Mouse (Mus musculus) embryonic facial prominence, embryonic 13.5 days (tissue): ENCODE measurements at regions not wholly inside any gene's neighbourhood (a gene's known extent, or its start where the extent isn't known, plus 50 kb on each side); places are given as distances from the start of the nearest gene placed in this dataset.

Experiments
- ATAC-seq: fragments of 200-750 bp; cut with Nextera tagmentation; 2 replicates; pipeline ENCODE4 v1.8.0; 2017; ENCODE audit warnings: low read depth; ENCODE audit not compliant: insufficient number of reproducible peaks, insufficient read depth, low FRiP score, low TSS enrichment
- H3K27ac ChIP-seq: fragments of 300-500 bp; sonication (generic); 2 replicates; pipeline ENCODE4 v1.5.1; 2015; ENCODE audit warnings: moderate library complexity, mild to moderate bottlenecking, inconsistent platforms
- H3K27me3 ChIP-seq: fragments of 300-500 bp; sonication (generic); 2 replicates; pipeline ENCODE4 v1.6.1; 2015; ENCODE audit warnings: mild to moderate bottlenecking, inconsistent platforms
- H3K36me3 ChIP-seq: fragments of 300-500 bp; sonication (generic); 2 replicates; pipeline ENCODE4 v1.6.1; 2015; ENCODE audit warnings: mild to moderate bottlenecking, inconsistent platforms
- H3K4me1 ChIP-seq: fragments of 300-500 bp; sonication (generic); 2 replicates; pipeline ENCODE4 v1.6.1; 2015; ENCODE audit warnings: inconsistent platforms
- H3K4me2 ChIP-seq: fragments of 300-500 bp; sonication (generic); 2 replicates; pipeline ENCODE4 v1.6.1; 2015; ENCODE audit warnings: moderate library complexity, mild to moderate bottlenecking, inconsistent platforms
- H3K4me3 ChIP-seq: fragments of 300-500 bp; sonication (generic); 2 replicates; pipeline ENCODE4 v1.5.1; 2015; ENCODE audit warnings: mild to moderate bottlenecking, inconsistent platforms
- H3K9ac ChIP-seq: fragments of 300-500 bp; sonication (generic); 2 replicates; pipeline ENCODE4 v1.6.1; 2015; ENCODE audit warnings: mild to moderate bottlenecking, inconsistent platforms
- H3K9me3 ChIP-seq: fragments of 300-500 bp; sonication (generic); 2 replicates; pipeline ENCODE4 v1.6.1; 2016; ENCODE audit warnings: inconsistent platforms
- WGBS: fragments of 180-500 bp; shearing (Covaris S2); methylation state at CpG from one replicate; pipeline ENCODE4 v1.1.7; 2015; ENCODE audit warnings: mixed read lengths; 5-methylcytosine and 5-hydroxymethylcytosine counted together

DNA sequence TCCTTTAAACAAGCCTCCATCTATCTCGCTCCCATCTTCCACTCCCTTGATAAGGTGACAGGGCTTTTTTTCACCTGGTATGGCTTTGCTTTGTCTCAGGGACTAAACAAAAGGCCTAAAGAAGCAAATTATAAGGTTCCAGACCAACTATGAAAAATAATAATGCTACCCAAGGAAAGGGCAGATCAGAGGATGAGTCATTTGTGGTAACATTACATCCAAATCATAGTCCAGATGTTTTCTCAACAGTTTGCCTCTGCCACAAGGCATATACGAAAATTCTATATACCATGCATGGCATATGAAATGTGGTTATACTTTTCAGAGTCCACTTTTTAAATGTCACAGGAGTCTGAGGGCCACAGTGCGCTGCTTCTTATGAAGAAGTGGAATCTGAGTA lies 302.7 kb downstream of the Lpin1 start:
- no peak overlapping the region for H3K4me2 ChIP-seq
- H3K4me1 ChIP-seq = no peaks in the 10 kb centered on the region
- no peaks in the 10 kb centered on the region for H3K27me3 ChIP-seq
- H3K4me3 ChIP-seq = no peak overlapping the region
- H3K27ac ChIP-seq = no peak overlapping the region
- H3K9ac ChIP-seq = no peak overlapping the region
- H3K36me3 ChIP-seq = no peaks in the 10 kb centered on the region
- WGBS = 77% methylated on average over 3 of the region's 3 CpGs
- ATAC-seq = no peak
- no peaks in the 10 kb centered on the region for H3K9me3 ChIP-seq

DNA sequence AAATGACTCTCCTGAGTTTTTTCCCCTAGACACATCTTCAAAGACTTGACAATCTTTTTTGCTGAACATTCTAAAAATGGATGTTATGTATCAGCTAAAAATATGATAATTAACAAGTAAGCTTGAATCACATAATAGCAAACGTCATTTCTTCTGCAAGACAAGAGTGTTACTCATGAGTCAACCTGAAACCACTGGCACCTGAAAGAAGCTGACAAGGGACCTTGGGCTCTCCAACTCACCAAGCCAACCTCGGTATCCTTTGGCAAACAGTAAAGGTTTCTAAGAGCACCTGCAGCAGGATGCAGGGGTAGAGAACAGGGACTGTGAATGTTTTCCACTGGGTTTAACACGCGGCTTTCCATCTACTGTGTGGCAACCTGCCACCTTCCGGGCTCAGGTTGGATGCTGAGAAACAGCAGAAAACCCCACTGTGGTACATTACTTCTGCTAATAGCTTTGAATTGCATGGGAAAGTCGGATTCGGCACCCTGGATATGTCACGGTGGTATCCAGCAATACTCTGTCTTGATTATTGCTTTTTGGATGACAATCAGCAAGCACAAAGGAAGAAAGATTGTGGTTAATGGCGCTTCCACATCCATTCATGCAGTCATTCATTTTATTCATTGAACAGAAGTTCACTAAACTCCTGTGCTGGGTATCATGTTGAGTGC lies 305.9 kb downstream of the Lpin1 start:
- no peak overlapping the region for H3K27ac ChIP-seq
- H3K36me3 ChIP-seq = no peaks in the 10 kb centered on the region
- H3K9ac ChIP-seq = no peak overlapping the region
- H3K9me3 ChIP-seq = no peaks in the 10 kb centered on the region
- no peaks in the 10 kb centered on the region for H3K27me3 ChIP-seq
- no peaks in the 10 kb centered on the region for H3K4me1 ChIP-seq
- H3K4me2 ChIP-seq = no peak overlapping the region
- no peak overlapping the region for H3K4me3 ChIP-seq
- 86% methylated on average over 9 of the region's 9 CpGs for WGBS
- ATAC-seq = no peak

DNA sequence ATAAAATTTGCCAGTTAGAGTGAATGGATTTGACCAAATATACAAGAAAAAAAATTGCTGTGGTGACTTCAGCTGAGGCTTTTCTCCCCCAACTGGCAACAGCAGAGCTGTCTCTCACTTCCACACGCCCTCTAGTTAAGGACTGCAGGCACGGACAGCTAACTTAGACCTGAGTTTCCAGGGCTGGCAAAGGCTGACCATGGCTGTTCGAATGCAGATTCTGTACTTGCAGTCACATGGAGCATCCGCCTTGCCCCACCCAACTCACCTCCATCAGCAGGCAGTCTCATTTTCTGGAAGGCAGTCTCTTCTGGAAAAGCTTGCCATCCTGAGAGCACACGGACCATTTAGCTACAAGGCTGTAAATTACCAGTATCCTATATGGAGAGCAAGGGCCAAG lies 325.7 kb downstream of the Lpin1 start:
- H3K9ac ChIP-seq = no peak overlapping the region
- H3K4me2 ChIP-seq = no peak overlapping the region
- H3K27ac ChIP-seq = no peak overlapping the region
- H3K27me3 ChIP-seq = no peaks in the 10 kb centered on the region
- no peaks in the 10 kb centered on the region for H3K4me1 ChIP-seq
- 82% methylated on average over 5 of the region's 5 CpGs for WGBS
- no peak for ATAC-seq
- no peak overlapping the region for H3K4me3 ChIP-seq
- H3K9me3 ChIP-seq = no peaks in the 10 kb centered on the region
- H3K36me3 ChIP-seq = no peaks in the 10 kb centered on the region

DNA sequence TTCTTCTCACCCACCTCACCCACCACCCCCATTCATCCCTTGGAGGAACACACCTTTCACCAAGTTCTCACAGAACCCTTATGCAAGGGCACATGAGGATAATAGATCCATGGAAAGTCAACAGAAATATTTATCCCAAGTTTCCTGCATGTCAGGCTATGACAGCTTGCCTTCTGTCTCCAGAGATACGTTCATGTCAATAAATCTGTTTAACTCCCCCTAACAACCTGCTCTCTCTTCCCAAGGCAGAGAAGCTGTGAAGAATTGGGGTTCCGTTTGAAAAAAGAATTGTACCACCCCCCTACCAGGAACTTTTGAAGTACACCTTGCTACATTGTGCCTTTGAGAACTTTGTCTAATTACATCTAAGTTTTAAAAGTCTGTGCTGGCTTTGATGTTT lies 331.6 kb downstream of the Lpin1 start:
- Histone ChIP-seq H3K27me3 (no peaks in the 10 kb centered on the region), H3K36me3 (no peaks in the 10 kb centered on the region), H3K9me3 (no peaks in the 10 kb centered on the region), H3K9ac (no peak overlapping the region), H3K4me1 (no peaks in the 10 kb centered on the region), H3K4me3 (no peak overlapping the region), H3K4me2 (no peak overlapping the region), H3K27ac (no peak overlapping the region)
- WGBS = 82% methylated on average over 2 of the region's 2 CpGs
- ATAC-seq = no peak

DNA sequence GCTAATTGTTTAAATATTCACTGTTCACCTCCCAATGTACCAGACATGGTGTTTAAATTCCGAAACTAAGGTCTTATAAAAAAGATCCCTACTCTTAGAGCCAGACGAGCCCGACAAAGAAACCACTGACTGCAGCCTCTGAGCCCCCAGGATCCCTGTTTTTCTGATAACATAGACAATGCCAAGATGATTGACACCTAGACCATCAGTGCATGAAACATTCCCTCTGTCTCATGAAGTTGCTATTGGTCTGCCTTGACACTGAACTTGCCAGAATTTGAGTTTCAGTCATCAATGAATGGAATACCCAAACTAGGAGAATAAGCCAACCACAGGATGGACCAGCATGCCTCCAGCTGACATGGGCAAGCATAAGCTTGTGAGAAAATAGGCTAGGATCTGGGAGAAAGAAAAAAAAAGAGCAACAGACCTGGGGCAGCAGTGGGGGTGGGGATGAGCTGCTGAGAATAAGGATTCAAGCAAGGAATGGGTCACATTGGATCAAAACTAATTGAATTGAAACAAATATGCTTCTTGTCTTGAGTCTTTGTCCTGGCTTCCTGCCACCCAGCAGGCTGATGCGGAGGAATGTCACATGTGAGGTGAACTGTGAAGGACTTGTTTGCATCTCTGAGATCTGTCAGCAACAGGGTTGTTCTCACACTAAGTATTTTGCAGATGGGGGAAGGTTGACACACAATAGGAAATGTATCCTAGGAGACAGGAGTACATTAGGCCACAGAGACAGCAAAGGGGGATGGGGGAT lies 333.0 kb downstream of the Lpin1 start:
- WGBS = 61% methylated on average over 4 of the region's 4 CpGs
- no peak overlapping the region for H3K4me2 ChIP-seq
- no peak overlapping the region for H3K27ac ChIP-seq
- no peak overlapping the region for H3K4me3 ChIP-seq
- H3K9ac ChIP-seq = no peak overlapping the region
- ATAC-seq = no peak
- H3K27me3 ChIP-seq = no peaks in the 10 kb centered on the region
- H3K9me3 ChIP-seq = no peaks in the 10 kb centered on the region
- no peaks in the 10 kb centered on the region for H3K36me3 ChIP-seq
- H3K4me1 ChIP-seq = no peaks in the 10 kb centered on the region

DNA sequence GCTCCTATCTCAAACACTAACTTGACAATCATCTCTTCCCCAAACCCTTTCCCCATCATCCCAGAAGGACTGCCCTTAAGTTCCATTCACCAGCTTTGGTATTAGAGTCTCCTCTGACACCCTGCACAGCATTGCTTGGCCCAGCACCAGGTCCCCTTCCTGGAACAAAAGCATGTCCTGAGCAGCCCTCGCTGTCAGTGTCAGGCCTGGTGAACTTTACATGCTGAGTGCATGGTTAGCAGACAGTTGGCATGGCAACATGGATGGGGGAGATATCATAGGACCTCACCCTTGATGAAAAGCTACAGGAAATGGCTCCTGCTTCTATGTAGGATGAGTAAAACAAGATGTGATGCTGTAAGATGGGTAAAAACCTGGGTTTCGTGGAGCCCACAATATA lies 333.6 kb downstream of the Lpin1 start:
- 71% methylated on average over 2 of the region's 2 CpGs for WGBS
- no peaks in the 10 kb centered on the region for H3K9me3 ChIP-seq
- no peak overlapping the region for H3K27ac ChIP-seq
- H3K4me3 ChIP-seq = no peak overlapping the region
- no peaks in the 10 kb centered on the region for H3K4me1 ChIP-seq
- no peaks in the 10 kb centered on the region for H3K27me3 ChIP-seq
- H3K4me2 ChIP-seq = no peak overlapping the region
- no peak for ATAC-seq
- no peaks in the 10 kb centered on the region for H3K36me3 ChIP-seq
- no peak overlapping the region for H3K9ac ChIP-seq

DNA sequence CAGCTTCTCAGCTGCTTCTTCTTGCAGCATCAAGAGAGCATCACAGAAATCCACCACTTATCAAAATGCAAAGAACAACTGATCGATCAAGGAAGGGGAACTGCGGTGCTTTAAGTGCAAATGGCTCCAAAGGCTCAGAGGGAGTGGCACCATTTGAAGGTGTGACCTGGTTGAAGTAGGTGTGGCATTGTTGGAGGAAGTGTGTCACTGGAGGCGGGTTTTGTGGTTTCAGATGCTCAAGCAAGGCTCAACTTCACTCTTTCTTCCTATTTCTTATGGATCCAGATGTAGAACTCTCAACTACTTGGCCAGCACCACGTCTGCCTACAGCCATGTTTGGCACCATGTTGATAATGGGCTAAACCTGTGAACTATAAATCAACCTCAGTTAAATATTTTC lies 334.5 kb downstream of the Lpin1 start:
- no peaks in the 10 kb centered on the region for H3K27me3 ChIP-seq
- 89% methylated on average over 4 of the region's 4 CpGs for WGBS
- no peaks in the 10 kb centered on the region for H3K4me1 ChIP-seq
- no peak overlapping the region for H3K4me3 ChIP-seq
- no peak overlapping the region for H3K4me2 ChIP-seq
- H3K9ac ChIP-seq = no peak overlapping the region
- no peaks in the 10 kb centered on the region for H3K9me3 ChIP-seq
- no peak overlapping the region for H3K27ac ChIP-seq
- no peak for ATAC-seq
- no peaks in the 10 kb centered on the region for H3K36me3 ChIP-seq

DNA sequence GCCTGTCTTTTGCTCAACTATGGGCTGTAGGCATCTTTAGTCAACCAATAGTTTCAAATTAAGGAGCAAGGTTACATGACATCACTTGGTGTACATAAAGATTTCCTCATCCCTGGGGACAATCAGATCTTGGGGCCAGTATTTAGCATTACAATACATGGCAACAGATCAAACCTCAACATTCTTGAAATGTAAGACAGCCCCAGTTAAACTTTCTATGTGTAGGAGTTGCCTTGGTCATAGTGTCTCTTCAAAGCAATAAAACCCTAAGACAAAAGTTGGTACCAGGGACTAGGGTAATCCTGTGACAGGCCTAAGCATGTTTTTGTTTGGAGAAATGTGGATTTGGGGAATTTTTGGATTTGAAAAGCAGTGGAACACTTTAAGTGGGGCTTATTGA lies 338.3 kb downstream of the Lpin1 start:
- no peaks in the 10 kb centered on the region for H3K4me1 ChIP-seq
- no peaks in the 10 kb centered on the region for H3K36me3 ChIP-seq
- no peak overlapping the region for H3K4me2 ChIP-seq

DNA sequence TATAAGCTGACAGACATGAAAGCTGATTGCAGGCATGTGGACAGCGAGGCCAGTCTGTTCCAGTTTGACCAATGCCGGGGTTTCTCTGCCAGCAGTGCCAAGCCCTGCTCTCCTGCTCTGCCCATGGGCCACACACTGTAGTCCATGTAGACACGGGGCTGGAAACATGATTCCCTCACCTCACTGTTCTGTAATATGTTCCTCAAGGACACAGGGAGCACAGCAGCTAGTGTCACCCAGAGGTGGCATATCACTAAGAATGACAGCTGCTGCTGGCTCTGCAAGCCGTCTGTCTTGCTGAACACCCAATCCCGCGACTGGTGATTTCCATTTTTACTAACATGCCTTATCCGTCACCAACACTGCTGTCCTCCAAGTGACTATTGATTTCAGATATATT lies 339.9 kb downstream of the Lpin1 start:
- no peak overlapping the region for H3K27ac ChIP-seq
- WGBS = 89% methylated on average over 7 of the region's 7 CpGs
- no peaks in the 10 kb centered on the region for H3K9me3 ChIP-seq
- H3K9ac ChIP-seq = no peak overlapping the region
- H3K4me3 ChIP-seq = no peak overlapping the region
- H3K4me1 ChIP-seq = no peaks in the 10 kb centered on the region
- ATAC-seq = no peak
- H3K36me3 ChIP-seq = no peaks in the 10 kb centered on the region
- H3K4me2 ChIP-seq = no peak overlapping the region
- H3K27me3 ChIP-seq = no peaks in the 10 kb centered on the region

More for the DNA sequence above, 338.3 kb downstream of the Lpin1 start:
- no peaks in the 10 kb centered on the region for H3K9me3 ChIP-seq
- no peak overlapping the region for H3K9ac ChIP-seq
- H3K27ac ChIP-seq = no peak overlapping the region
- no peak overlapping the region for H3K4me3 ChIP-seq
- ATAC-seq = no peak
- H3K27me3 ChIP-seq = no peaks in the 10 kb centered on the region

DNA sequence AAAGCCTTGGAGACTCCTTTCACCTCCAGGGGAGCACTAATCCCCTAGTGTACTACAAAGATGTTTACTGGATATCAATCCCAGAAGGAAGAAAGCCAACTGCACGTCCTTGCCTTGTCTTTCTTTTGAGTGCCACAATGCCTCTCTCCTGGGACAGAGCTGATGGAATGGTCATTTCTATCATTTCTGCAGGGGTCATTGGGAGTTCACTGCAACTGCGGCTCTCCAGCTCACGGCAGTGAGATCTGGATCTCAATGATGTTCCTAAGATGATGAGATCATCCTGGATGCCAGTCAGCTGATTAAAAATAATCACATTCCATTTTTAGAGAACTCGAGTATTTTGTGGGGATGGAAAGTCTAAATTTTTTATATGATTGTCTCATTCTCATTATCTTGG lies 341.1 kb downstream of the Lpin1 start:
- no peaks in the 10 kb centered on the region for H3K4me1 ChIP-seq
- H3K4me3 ChIP-seq = no peak overlapping the region
- H3K27ac ChIP-seq = no peak overlapping the region
- WGBS = 72% methylated on average over 4 of the region's 4 CpGs
- no peaks in the 10 kb centered on the region for H3K27me3 ChIP-seq
- no peak for ATAC-seq
- no peak overlapping the region for H3K9ac ChIP-seq
- no peaks in the 10 kb centered on the region for H3K9me3 ChIP-seq
- no peak overlapping the region for H3K4me2 ChIP-seq
- no peaks in the 10 kb centered on the region for H3K36me3 ChIP-seq

DNA sequence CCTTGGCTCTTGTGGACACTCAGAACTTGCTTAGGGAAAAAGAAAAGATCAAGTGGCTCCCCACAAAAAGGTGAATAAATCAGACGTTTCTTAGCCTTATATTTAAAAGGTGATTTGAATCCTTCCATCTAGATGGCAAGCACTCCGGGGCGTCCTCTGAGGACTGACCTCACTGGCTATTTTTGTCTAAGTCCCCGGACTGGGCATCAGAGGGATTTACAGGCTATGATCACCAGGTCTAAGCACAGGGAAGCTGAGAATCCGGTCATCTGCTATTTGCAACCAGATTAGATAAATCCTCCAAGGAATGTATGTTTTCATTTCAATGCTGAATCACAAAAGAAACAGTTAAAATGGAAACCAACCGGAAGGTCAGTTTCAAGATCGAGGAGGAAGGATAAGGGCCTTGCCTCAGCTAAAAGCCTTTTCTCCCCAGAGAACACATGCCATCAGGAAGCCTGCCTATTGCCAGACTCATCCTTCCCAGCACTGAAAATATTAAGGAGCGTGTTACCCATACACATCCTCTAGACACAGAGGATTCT lies 342.1 kb downstream of the Lpin1 start:
- WGBS = 70% methylated on average over 8 of the region's 8 CpGs
- Histone ChIP-seq H3K4me2 (no peak overlapping the region), H3K9ac (no peak overlapping the region), H3K27ac (no peak overlapping the region), H3K36me3 (no peaks in the 10 kb centered on the region), H3K4me3 (no peak overlapping the region), H3K9me3 (no peaks in the 10 kb centered on the region), H3K27me3 (no peaks in the 10 kb centered on the region), H3K4me1 (no peaks in the 10 kb centered on the region)
- ATAC-seq = no peak

DNA sequence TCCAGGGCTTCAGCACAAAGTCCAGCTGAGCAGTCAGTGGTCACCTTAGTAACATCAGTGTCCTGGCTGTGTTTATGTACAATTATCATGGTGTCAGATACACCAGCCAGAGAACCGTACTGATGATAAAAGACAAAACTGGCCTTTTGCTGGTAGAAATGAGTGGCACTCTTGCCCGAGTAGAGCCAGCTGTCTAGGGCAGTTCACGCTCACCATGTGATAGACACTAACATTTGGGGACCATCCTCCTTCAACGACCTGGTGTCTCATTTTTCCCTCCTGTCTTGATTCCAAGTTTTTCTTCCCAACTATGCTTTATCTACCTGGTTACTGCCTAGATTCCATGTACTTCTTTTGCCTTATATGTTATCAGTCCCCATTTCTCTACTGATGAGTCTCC lies 349.3 kb downstream of the Lpin1 start:
- Histone ChIP-seq H3K27ac (no peak overlapping the region), H3K9ac (no peak overlapping the region), H3K9me3 (no peaks in the 10 kb centered on the region), H3K4me3 (no peak overlapping the region), H3K4me2 (no peak overlapping the region), H3K4me1 (0 out of 2 replicates have a peak, but pooled peaks cover 5% of the 10 kb centered on the region), H3K36me3 (no peaks in the 10 kb centered on the region), H3K27me3 (no peaks in the 10 kb centered on the region)
- WGBS = 79% methylated on average over 4 of the region's 4 CpGs
- ATAC-seq = no peak
